Mouse (Mus musculus): ENCODE data around the gene R3hdm1. TPM values are rescaled to one million over a fixed set of nuclear protein-coding genes. Genes with fewer than 3 reads are reported as not detected.

Gene R3hdm1
- total RNA-seq (2021): 100 to 1,000 TPM; 209 to 228 TPM

GRCm38 (mm10) chr1:128102641-128103461 lies at the start of gene R3hdm1, which contains the start of gene Zranb3:
Gene R3hdm1, plus strand, starts transcription at chr1:128103301.
Gene Zranb3, minus strand, starts transcription at chr1:128103047.
- intact Hi-C loops (cut with DNase I): no loop called here
- peak; percentile 96 for DNase-seq

DNA sequence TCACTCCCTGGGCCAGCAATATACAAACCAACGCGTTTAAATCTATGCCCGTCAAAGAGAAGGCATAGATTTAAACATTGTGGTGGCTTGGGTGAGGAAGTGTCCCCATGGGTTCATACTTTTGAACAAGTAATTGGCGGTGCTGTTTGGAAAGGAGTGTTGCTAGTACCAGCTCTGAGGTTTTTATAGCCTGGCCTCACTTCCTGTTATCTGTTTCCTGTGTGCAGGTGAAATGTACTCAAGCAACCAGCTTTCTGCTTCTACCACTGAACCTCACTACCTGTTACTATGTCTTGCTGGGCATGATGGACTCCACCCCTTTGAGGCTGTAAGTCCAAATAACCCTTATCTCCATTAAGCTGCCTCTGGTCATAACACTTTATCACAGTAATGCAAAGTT lies 45.8 kb upstream of the R3hdm1 start:
- intact Hi-C loops (cut with DNase I): no loop called here
- no peak for DNase-seq

GRCm38 (mm10) chr1:128058625-128059024 lies 44.5 kb upstream of the R3hdm1 start:
- no peak for DNase-seq
- intact Hi-C loops (cut with DNase I): no loop called here

DNA sequence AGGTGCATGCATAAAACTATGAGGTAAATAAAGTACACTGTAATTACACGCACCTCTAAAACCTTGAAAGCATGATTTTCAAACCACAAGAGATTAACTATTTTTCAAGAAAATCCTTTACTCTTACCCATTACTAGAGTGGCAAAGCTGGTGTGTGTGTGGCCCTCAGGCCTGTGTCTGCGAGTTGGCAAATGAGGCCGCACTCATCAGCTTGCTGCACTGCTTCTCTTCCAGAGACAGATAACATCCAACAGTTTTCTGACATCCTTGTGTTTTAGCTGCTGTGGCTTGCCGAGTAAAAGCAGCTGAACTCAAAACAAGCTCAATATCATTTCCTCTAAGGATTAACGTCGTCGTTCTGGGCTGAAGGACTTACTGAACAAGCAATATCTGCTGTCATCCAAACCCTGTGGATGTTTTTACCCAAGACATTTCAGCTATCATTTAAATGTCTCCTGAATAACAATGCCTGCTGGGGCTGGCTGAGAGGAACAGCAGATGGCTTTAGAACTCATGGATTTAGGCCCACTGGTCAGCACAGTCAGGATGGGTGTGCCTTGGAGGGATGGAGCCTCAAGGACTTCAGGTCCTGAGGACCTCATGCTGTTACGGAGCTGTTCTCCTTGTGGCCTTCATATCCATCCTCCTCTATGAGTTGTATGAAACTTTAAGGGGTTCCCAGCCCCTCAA lies 42.3 kb upstream of the R3hdm1 start:
- no peak for DNase-seq
- intact Hi-C loops (cut with DNase I): no loop called here

DNA sequence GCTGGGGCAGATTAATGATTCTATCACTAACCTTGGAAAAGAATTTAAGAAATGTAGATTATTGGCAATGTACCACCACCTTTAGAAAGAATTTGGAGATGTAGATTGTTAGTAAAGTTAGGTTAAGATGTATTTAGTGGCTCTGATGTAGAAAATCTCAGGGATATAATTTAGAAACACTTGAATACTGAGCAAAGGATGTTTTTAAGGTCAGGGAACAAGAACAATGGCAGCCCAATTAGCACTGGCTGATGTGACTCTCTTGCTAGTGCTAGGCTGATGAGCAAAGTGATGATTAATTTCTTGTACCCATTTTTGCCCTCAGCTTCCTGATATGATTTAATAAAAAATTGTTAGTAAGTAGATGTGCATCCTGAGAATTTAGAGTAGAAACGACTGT lies 41.7 kb upstream of the R3hdm1 start:
- intact Hi-C loops (cut with DNase I): no loop called here
- DNase-seq: no peak

DNA sequence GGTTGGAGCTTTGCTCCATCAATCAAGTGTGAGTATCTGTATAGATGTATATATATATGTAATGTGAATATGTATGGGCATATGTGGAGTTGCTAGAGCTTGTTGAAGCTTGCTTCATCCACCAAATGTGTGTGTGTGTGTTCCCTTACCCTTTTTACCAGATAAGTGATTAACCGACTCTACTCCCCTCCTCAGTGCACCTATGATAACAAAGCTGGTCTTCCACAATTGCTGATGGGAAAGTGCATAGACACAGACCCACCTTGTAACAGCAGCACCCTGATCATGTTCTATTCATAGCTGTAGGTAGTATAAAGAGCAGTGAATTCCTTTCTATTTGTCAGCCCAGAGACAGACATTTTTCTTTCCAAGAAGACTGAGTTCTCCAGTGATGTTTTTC lies 40.9 kb upstream of the R3hdm1 start:
- intact Hi-C loops (cut with DNase I): no loop called here
- DNase-seq: no peak

DNA sequence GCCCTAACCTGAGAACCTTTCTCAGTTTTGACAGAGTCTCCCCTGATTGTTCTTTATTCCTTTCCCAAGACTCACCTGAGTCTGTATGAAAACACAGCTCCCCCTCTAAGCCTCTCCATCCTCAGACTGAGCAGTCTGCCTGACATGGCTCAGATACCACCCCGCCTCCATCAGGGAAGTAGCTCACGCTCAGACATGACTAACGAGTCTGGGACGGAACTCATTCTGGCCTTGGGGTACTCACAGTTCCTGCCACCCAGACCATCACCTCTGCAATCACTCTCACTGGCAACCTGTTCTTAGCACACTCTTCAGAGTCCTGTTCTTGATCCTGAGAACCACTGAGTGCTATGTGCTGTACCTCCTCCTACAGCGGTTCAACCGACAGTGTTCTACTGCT lies 38.4 kb upstream of the R3hdm1 start:
- intact Hi-C loops (cut with DNase I): no loop called here

GRCm38 (mm10) chr1:128068945-128069397 lies 34.1 kb upstream of the R3hdm1 start:
- intact Hi-C loops (cut with DNase I): no loop called here
- DNase-seq: no peak

More for the DNA sequence above, 38.4 kb upstream of the R3hdm1 start:
- DNase-seq: no peak

DNA sequence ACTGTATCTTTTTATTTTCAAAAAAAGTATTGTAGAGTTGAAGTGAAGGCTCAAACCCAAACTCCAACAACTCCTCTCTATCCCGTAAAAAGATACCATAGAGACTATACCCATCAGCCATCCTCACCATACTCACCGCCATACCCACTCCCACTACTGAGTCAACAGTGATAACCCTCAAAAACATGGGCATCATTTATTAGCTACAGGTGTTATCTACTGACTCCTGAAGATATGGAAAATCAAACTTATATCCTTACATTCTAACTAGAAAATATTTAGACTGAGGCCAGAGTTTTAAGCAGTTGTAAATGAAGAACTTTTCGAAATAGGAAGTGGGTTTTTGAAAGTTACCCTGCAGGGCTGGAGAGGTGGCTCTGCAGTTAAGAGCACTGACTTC lies 33.1 kb upstream of the R3hdm1 start:
- intact Hi-C loops (cut with DNase I): no loop called here
- no peak for DNase-seq

- intact Hi-C loops (cut with DNase I): no loop called here
- DNase-seq: no peak
These were observed 30.1 kb upstream of the R3hdm1 start for GRCm38 (mm10) chr1:128073051-128073450.

DNA sequence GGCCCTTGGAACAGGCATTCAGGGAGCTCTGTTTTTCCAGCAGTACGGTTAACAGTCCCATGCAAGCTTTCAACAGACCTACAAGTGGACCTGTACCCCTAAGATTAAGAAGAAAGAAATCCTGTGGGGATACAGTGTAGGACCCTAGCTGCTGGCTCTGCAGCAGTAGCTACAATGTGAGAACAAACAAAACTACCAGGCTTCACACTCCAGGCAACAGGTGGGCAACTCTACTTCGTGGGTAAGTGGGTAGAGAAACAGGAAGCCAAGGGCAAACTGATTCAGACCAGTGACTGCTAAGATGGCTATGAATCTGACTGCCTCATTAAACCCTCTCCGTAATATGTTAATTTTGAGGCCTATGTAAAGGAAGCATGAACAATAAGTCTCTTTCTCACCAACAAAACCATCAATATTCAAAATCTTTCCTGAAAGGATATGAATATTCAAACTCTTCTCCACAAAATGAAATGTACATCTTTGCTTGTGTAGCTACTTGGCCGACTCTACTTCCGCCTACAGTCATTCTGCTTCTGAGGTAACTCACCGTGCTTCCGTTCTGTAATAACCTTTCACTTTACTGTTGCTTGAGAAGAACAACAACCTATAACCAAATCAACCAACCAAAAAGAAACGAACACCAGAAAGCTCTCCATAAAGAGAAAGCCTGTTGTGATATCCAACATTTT lies 26.2 kb upstream of the R3hdm1 start:
- intact Hi-C loops (cut with DNase I): no loop called here
- DNase-seq: no peak

DNA sequence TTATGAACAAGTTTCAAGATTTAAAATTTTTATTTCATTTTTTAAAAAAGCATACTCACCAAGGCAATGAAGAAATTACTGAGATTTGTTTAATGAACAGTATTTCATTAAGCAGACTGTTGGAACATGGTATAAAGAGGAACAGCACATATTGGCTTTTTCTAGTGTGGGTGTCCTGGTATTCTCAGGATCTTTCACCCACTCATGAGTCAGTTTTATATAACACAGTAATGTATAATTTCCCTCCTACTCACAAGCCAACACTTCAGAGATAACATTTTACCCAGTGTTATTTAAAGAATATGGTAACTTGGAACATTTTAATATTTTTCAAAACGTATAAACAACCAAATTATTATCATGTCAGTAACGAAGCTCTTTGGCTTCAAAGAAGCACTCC lies 25.3 kb upstream of the R3hdm1 start:
- intact Hi-C loops (cut with DNase I): no loop called here
- DNase-seq: no peak

DNA sequence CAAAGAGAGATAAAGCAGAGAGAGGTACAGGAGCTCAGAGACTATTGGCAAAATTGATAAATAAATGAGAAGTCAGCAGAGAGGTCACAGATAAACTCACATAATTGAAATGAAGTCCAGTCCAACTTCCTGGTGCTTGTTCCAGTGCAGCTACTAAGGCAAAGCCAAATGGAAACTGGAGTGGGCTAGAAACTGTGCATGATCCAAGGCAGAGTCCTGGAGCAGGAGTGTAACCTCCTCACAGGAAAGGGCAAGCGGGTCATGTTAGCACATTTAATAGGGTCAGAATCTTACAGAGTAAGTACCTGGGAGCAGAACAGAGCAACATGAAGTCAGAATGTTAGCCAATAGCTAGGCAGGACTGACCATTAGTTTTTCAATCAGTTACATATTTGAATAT lies 24.5 kb upstream of the R3hdm1 start:
- DNase-seq: no peak
- intact Hi-C loops (cut with DNase I): no loop called here

DNA sequence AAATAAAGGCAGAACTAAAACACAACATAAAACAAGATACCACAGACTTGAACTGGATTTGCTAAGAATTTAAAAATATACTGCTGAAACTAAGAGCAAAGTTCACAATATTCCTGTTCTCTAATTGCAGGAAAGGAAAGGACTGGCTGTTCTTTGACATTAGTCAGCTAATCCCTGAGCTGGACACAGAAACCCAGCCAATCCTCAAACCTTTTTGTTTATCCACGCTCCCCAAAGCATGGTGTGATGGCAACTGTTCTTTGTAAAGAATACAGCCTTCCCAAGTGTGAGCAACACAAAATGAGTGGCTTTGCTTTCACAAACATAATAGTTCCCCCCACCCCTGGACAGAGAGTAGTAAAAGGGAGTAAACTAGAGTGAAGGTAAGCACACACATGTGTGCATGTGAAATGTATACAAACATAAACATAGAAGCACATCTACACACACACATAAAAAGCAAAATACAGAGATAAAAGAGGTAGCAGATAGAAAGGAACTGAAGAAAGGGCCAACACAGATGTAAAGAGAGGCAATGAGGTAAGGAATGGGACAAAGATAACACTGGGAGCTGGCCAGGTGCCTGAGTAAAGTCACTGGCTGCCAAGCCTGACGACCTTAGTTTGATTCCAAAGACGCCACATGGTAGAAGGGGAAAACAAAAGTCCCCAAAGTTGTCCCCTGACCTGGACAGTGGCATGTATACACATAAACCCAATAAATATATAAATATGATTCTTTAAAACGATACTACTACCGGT lies 22.0 kb upstream of the R3hdm1 start:
- DNase-seq: peak; percentile 10
- intact Hi-C loops (cut with DNase I): no loop called here

DNA sequence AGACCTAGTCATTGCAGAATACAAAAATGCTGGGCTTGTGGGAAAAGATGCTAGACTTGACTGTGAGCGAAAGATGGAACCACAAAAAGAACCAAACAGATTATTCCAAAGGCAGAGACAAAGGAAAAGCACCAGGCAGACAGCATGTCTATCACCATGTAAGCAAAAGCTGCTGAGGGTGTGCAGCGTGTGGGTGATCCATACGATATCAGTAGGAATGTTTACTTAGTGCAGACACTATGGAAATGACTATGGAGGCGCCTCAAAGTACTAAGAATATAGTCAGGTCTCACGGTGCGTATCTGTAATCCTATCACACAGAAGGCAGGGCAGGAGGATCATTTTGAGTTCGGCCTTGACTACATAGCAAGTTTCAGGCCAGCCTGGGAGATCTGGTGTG lies 21.2 kb upstream of the R3hdm1 start:
- intact Hi-C loops (cut with DNase I): no loop called here
- no peak for DNase-seq

GRCm38 (mm10) chr1:128082800-128083199 lies 20.3 kb upstream of the R3hdm1 start:
- intact Hi-C loops (cut with DNase I): no loop called here
- DNase-seq: peak; percentile 65

DNA sequence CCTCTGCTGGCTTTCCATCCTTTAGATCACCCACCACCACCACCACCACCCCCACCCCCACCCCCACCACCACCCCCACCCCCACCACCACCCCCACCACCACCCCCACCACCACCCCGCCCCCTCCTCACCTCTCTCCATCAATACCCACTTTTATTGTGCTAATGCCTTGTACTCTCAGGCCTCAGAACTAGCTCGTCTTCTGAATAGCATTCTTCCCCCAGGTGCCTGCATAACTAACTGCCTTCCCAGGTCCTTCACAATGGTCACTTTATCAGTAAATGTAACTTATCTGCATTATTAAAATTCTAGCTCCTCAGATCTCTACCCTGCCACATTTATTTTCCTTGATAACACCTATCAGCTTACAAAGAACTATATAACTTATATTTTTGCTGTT lies 8.4 kb upstream of the R3hdm1 start:
- intact Hi-C loops (cut with DNase I): no loop called here
- DNase-seq: no peak

DNA sequence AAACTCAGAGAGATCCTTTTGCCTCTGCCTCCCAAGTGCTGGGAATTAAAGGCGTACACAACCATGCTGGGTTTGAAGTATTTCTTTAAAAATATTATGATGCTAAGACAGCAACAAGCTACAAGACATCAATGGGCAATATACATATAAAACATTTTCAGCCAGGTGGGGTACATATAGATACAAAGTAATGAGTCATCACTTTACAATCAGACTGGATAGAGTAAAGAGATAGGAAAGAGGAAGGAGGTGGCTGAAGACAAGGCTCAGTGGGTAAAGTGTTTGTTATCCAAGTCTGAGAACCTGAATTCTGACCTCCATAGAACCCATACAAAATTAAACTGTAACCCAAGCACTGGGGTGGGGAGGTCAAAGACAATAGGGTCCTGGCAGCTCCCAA lies 4.8 kb upstream of the R3hdm1 start:
- intact Hi-C loops (cut with DNase I): no loop called here
- no peak for DNase-seq

GRCm38 (mm10) chr1:128102251-128102640 lies 855 bp upstream of the R3hdm1 start:
- peak; percentile 17 for DNase-seq
- intact Hi-C loops (cut with DNase I): no loop called here

GRCm38 (mm10) chr1:128103520-128104088 lies 503 bp downstream of the R3hdm1 start:
- DNase-seq: no peak
- intact Hi-C loops (cut with DNase I): no loop called here
